Mouse (Mus musculus) thymus, adult 2 months (tissue): ENCODE data around the gene Dner.

Experiments used
- CTCF ChIP-seq: fragments of 200-500 bp; IDR thresholded peaks from 2 replicates; pipeline ENCODE4 v1.5.1; 2012; ENCODE audit warnings: mild to moderate bottlenecking, control low read depth, low read length, moderate library complexity, borderline replicate concordance; ENCODE audit not compliant: control insufficient read depth, poor library complexity, insufficient read depth; ENCODE audit errors: extremely low read depth
- POLR2A ChIP-seq: fragments of 200-500 bp; IDR thresholded peaks from 2 replicates; pipeline ENCODE4 v1.6.1; 2012; ENCODE audit warnings: mild to moderate bottlenecking, low read length, control low read depth, moderate library complexity; ENCODE audit not compliant: control insufficient read depth, poor library complexity, insufficient read depth; ENCODE audit errors: extremely low read depth

DNA sequence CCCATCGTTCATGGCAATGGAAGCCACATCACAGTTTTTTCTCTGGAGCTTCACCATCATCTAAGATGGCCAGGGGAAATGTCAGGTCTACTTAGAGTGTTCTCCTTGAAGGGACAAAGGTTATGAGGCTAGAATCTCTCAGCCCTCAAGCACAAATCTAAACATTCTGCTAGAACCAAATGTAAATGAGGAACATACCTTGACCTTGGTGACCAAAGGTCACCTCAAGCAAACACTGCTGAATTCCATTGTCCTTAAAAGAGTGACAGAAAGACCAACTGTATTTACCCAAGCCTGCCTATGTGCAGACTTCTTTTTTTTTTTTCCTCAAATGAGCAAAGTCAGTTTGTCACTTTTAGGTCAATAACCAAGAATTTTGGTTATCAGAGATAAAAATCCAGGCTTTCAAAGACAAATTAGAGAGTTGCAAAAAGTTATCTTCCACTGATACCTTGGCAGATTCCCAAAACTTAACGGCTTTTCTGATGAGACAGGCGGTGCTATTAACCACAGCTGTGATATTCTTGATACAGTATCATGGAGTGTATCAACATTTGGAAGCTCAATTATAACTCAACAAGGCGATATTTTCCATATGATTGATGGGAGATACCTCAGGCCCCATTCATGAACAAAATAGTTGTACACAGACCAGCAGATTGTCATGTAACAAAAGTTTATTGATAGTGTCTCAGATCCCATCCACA lies 173.6 kb downstream of the Dner start:
- TF ChIP-seq CTCF: no peak
- TF ChIP-seq POLR2A: no peak
